Mouse (Mus musculus) liver, adult 2 months (tissue): ENCODE measurements around the gene Mapkbp1.

Experiments
- CTCF ChIP-seq: fragments of 200-500 bp; IDR thresholded peaks from 2 replicates; pipeline ENCODE4 v1.5.1; 2011; ENCODE audit warnings: low read depth, low read length, control low read depth
- POLR2A ChIP-seq: fragments of 200-500 bp; IDR thresholded peaks from 2 replicates; pipeline ENCODE4 v1.6.1; 2011; ENCODE audit warnings: low read length, control low read depth; ENCODE audit not compliant: insufficient read depth; ENCODE audit errors: extremely low read depth

DNA sequence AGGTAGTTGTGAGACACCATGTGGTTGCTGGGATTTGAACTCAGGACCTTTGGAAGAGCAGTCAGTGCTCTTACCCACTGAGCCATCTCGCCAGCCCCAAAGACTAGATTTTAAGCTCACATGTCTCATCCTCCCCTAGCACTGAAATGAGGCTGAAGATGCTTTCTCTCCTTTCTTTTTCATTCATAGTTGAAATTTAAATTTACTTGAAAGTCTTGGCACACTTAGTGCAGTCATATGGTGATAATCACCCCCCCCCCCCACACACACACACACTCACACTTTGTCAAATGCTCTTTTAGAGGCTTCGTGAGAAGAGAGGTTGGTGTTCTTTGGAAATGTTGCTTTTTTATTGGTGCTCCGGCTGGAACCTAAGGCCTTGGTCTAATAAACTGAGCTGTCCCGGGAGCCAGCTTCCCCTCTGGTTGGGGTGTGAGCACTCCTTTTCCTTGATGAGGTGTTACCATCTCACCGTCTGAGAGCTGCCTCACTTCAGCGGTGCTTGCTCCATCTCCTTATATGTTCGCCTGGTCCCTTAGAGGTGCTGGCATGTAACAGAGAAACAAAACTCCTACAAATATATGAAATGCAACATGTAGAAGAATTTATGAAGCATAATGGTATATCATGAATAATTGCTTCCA is 8.0 kb downstream of the Mapkbp1 start:
- TF ChIP-seq CTCF = no peak
- TF ChIP-seq POLR2A = no peak
